Mouse (Mus musculus) testis, postnatal 14 days (tissue): ENCODE data around the gene Grip2.

ENCODE experiments used
- DNase-seq: peaks from one replicate; pipeline ENCODE4 v3.0.0; 2021; ENCODE audit warnings: low spot score

Gene Grip2

GRCm38 (mm10) chr6:91729677-91730127 lies 97.3 kb downstream of the Grip2 start:
- DNase-seq, result peak; percentile 74

- DNase-seq, result no peak
Observed at GRCm38 (mm10) chr6:91728939-91729619, 98.0 kb downstream of the Grip2 start.

GRCm38 (mm10) chr6:91727361-91727760 lies 99.7 kb downstream of the Grip2 start:
- DNase-seq, result no peak

GRCm38 (mm10) chr6:91721215-91721701 lies 105.8 kb downstream of the Grip2 start:
- no peak for DNase-seq

GRCm38 (mm10) chr6:91720588-91721214 lies 106.3 kb downstream of the Grip2 start:
- DNase-seq, result no peak

- no peak for DNase-seq
Observed at GRCm38 (mm10) chr6:91719865-91720533, 107.1 kb downstream of the Grip2 start.

- no peak for DNase-seq
Observed at GRCm38 (mm10) chr6:91719042-91719747, 107.9 kb downstream of the Grip2 start.

- no peak for DNase-seq
Observed at GRCm38 (mm10) chr6:91718603-91719002, 108.4 kb downstream of the Grip2 start.

GRCm38 (mm10) chr6:91718067-91718466 lies 109.0 kb downstream of the Grip2 start:
- DNase-seq, result no peak

GRCm38 (mm10) chr6:91715988-91716810 lies 110.9 kb downstream of the Grip2 start:
- DNase-seq, result no peak

GRCm38 (mm10) chr6:91715023-91715422 lies 112.0 kb downstream of the Grip2 start:
- no peak for DNase-seq

- no peak for DNase-seq
Observed at GRCm38 (mm10) chr6:91713370-91713896, 113.6 kb downstream of the Grip2 start.

- DNase-seq, result no peak
Observed at GRCm38 (mm10) chr6:91712855-91713331, 114.2 kb downstream of the Grip2 start.

- DNase-seq, result no peak
Observed at GRCm38 (mm10) chr6:91712097-91712854, 114.8 kb downstream of the Grip2 start.
